Mouse (Mus musculus): ENCODE results near the gene Radil. TPM values are rescaled to one million over a fixed set of nuclear protein-coding genes. Genes with fewer than 3 reads are reported as not detected.
A peak's percentile ranks its signal among the peaks of the same experiment; 100 is the strongest.

The Radil gene
- total RNA-seq (2014; fragmentation: Nextera tagmentation) = not detected in 2 replicates
- total RNA-seq (2017) = not detected in 2 replicates

DNA sequence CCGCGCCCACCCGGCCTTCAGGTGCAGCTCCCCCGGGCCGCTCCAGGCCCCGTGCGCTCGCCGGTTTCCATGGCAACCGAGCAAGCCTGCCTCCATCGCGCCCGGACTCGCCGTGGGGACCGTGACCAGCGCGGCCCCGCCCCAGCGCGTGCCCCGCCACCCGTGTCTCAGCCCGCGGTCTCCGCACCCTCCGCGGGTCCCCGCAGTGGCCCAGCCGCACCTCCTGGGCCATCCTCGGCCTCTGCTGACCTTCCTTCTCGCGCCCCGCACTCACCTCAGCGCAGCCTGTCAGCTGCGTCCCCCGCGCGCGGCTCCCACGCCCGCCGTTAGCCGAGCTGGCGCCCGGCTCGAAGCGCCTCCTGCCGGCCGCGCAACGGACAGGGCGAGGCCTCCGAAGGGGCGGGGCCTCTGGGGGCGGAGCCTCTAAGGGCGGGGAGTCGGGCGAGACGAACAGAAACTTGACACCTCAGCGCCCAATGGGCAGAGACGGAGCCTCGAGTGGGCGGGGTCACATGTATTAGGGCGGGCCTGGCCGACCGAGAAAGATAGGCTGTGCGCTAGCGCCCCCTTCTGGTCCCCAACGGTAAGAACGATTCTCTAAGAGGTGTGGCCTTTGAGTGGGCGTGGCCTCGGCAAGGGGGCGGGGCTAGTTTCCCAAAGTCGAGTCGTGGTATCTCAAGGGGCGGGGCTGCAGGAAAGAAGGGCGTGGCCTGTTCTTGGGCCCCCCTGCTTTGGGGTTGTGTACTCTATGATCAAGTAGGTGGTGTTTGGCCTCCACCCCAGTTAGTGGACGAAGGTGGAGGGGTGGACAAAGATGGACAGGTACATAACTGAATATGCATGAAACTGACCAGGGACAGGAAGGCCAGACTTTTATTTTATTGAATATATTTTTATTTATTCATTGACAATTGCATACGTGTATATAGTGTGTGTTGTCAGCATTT lies at the start of gene Radil:
Radil (minus strand) TSS at position 393 of the 947 bp plus-strand sequence.
- ATAC-seq (replicated peaks; ENCODE audit: poor library complexity, severe bottlenecking) = peak; percentile 96

DNA sequence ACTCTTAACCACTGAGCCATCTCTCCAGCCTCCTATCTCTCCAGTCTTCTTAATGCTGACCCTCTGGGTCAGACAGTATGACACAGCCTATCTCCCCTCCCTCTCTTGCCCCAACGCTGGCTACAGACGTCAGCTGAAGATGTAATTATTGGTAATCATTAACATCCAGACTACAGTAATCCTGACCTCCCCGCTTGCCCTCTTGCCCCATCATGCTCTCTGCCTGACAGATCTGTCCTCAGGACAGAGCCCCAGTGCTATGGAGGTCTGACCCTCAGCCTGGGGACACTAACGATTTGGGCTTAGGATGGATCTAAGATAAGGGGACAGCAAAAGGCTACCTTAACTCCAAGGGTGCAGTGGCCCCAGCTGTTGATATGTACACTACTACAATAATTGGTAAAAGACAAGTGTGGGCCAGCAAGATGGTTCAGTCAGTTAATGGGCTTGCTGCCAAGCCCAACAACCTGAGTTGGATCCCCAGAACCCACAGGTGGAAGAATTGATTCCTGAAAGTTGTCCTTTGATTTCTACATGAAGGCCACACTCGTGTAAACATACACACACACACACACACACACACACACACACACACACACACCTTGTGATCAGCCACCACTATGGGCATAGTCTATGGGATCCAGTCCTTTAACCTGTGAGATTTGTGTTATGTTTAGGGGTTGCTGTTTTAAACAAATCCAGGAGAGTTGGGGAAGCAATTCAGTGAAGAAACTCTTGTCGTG lies 46.9 kb upstream of the Radil start:
- ATAC-seq (replicated peaks; ENCODE audit: poor library complexity, severe bottlenecking) = no peak

DNA sequence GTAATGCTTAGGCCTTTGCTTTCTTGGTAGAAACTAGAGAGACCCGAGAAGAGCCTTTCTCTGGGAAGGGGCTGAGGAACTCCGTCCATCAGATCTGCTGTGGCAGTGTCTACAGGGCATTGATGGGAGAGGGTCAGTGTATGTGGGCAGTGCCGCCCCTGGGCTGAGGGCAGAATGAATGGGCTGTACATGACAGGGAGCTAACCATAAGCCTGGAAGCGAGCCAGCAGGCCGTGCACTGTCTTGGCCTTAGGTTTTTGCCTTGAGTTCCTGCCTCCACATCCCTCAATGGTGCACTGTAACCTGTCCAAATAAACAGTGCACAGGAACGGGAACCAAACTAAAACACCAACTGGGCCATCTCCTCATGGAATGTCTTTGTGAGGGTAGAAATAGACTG lies 45.8 kb upstream of the Radil start:
- ATAC-seq (replicated peaks; ENCODE audit: poor library complexity, severe bottlenecking) = no peak

DNA sequence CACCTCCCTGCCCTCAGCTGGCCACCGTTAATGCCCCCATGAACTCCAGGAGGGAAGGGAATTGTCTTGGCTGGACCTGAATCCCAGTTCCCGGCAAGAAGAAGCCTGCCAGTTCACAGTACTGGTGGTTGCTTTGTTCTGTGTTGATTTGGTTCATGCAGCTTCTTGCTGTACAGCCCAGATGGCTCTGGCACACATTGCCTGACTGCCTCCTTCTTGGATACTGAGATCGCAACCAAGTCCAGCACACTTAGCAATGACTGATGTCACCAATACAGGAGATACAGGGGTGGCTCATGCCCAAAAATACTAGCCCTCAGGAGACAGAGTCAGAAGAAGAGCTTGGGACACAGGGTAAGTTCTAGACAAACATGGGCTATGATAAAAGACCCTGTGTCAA lies 44.8 kb upstream of the Radil start:
- ATAC-seq (replicated peaks; ENCODE audit: poor library complexity, severe bottlenecking) = no peak

DNA sequence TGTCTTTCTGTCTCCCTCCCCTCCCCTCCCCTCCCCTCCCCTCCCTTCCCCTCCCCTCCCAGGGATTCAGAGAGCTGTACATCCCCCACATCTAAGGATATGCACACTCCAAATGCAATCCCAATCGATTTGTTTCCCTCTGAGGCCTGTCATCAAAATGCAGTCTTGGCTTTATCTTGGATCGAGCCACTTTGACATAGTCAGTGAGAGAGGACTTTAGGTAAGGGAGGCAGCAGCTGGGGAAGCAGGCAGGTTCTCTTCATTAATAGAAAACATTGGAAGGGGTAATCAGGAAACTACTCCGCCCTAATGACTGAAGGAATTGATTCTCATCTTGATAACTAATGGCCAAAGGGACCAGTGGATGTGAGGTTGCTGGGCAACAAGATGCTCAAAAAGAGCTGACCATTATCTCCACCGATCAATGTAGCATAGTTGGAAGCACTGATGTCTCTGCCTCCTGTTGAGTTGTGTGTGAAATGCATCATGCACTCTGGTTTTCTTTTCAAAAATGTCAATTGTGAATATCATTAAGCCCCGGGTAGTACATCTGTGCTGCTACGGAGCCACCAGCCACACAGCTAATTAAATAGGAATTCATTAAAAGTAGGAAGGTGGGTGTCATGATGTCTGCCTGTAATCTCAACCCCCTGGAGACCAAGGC lies 40.2 kb upstream of the Radil start:
- ATAC-seq (replicated peaks; ENCODE audit: poor library complexity, severe bottlenecking) = no peak

DNA sequence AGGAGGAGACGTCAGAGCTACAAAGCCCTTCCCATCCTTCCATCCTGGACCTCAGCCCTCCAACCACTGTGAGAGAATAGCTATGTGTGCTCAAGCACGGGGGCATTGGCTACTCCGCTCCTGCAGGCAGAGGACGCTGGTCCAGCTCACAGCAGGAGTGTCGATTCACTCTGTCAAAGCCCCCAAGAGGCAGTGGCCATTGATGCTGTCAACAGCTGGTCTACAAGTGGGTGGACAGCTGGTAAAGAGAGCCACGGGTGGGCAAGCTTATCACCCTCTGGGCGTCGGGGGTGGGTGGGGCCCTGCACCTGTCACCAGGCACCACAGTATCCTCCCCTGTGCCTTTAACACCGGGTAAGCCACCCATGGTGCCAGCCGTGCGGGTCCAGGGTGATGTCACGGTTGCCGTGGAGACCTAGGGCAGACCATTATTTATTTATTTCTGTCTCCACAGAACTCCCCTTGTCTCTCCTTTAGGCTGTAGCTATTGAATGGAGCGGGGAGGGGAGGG lies 32.8 kb upstream of the Radil start:
- no peak for ATAC-seq (replicated peaks; ENCODE audit: poor library complexity, severe bottlenecking)

DNA sequence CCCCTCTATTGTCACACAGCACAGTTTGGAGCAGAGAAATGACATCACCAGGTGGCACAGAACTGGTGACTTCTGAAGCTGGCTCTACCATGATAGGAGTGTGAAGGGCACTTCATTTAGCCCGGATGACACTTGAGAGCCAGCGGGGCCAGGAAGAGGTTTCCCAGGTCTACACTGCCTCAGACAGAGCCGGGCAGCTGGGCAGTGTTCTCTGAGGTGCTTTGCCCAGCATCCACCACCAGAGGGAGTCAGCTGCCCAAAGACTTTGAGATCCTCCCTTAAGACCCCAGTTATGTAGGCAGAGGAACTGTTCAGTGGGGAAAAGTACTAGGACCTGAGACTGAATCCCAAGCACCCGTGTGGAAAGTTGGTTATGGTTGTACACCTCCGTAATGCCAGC lies 30.6 kb upstream of the Radil start:
- peak; percentile 79 for ATAC-seq (replicated peaks; ENCODE audit: poor library complexity, severe bottlenecking)

DNA sequence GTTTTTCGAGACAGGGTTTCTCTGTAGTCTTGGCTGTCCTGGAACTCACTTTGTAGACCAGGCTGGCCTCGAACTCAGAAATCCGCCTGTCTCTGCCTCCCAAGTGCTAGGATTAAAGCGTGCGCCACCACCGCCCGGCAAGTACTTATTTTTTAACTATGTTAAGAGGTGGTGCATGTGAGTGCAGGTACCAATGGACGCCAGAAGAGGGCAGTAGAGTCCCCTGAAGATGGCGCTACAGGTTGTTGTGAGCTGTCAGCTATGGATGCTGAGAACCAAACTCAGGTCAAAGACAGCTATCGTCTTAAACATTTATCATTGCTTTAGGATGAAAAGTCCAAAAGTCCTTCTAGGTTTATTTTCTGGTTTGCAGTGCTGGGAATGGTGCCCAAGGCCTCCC lies 27.3 kb upstream of the Radil start:
- no peak for ATAC-seq (replicated peaks; ENCODE audit: poor library complexity, severe bottlenecking)

DNA sequence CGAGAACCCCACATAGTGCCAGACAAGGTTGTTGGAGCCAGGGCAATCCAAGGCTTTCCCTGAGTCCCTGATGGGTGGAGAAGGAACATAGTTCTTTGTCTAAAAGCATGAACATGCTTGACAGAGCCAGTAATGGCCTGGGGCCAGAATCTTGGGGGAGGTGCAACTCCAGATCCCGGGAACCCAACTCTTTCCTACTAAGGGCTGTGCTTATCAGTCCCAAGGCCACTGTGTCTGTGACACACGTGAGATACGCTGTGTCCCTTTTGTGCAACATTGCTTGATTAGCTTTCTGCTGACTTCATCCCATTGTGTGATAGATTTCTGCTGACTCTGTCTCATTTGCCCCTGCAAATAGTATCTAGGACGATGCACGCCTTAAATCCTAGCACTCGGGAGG lies 25.9 kb upstream of the Radil start:
- ATAC-seq (replicated peaks; ENCODE audit: poor library complexity, severe bottlenecking) = no peak

DNA sequence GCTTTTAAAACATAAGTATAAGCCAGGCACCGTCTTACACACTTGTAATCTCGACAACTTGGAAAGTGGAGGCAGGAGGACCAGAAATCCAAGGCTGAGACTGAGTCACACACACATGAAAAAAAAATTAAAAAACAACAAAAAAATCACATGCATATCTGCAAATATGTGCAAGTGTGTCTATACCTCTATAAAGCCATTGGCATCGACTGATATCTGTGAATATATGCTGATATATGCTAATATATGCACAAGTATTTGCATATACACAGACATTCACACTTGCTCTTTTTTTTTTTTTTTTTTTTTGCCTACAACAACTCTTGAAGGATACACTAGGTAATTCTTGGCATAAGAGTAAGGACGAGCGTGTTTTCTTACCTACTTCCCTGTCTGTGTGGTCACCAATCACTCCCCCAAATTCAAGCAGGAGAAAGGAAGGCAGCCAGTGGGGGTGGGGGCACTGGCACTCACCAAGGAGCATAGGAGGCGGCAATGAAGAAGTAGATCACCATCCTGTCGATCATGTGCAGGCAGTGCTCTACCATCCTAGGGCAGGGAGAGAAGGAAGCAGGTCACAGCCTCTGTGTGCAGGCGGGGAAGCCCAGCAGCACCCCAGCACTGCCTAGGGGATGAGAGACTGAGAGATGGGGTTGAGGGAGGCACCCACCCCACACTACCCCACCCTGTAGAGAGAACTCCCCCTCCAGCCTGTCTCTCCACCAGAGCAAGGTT lies 23.6 kb upstream of the Radil start:
- no peak for ATAC-seq (replicated peaks; ENCODE audit: poor library complexity, severe bottlenecking)

DNA sequence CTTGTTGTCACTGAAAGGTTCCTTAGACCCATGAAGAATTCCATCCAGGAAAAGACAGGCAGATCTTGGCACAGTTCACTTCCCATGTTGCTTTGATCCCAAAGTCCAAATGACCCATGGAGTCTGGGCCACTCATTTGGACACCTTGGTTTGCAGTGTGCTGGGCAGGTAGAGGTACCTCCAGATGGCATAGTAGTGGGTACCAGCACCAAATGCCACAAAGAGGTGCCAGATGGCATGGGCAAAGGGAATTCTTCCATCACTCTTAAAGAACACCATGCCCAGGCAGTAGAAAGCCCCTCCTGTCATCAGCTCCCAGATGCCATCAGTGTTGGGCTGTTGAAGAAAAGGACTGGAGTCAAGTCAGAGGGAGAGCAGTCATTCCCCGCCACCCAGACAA lies 13.7 kb upstream of the Radil start:
- ATAC-seq (replicated peaks; ENCODE audit: poor library complexity, severe bottlenecking) = no peak

DNA sequence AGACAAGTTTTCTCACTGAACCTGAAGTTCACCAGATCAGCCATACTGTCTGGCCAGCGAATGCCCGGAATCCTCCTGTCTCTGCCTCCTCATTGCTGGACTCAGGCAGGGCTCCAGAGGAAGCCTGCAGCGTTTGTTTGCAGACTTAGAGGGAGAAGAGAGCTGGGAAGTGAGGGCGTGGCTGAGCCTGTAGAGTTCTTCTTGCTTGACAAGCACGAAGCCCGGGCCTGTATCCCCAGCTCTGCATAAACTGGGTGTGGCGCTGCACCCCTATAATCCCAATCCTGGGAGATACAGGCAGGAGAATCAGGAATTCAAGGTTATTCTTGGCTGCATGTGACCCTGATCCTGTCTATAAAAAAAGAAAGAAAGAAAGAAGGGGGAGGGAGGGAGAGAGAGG lies 9.4 kb upstream of the Radil start:
- no peak for ATAC-seq (replicated peaks; ENCODE audit: poor library complexity, severe bottlenecking)

DNA sequence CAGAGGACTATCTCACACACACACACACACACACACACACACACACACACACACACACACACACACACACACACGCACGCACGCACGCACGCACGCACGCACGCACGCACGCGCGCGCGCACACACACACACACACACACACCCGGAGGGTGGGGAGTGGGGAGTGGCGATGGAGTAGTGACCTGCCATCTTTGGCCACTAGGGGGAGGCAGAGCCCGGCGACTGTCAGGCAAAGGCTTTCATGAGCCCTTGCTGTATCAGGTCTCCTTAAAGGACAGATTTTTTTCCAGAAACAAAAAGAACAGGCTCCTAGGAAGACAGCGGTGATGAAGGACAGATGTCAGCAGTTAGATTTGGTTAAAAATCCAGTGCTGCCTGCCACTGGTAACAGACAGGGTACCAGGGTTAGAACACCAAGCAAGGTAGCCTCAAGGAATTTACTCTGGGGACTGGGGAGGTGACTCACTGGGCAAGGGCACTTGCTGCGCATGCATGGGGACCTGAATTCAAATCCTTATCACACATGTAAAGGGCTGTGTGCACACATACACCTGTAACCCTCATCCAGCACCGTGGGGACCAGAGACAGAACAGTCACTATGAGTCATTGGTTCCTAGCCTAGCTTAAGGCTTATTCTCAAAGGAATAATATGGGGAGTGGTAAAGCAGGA lies 6.6 kb upstream of the Radil start:
- peak; percentile 86 for ATAC-seq (replicated peaks; ENCODE audit: poor library complexity, severe bottlenecking)

DNA sequence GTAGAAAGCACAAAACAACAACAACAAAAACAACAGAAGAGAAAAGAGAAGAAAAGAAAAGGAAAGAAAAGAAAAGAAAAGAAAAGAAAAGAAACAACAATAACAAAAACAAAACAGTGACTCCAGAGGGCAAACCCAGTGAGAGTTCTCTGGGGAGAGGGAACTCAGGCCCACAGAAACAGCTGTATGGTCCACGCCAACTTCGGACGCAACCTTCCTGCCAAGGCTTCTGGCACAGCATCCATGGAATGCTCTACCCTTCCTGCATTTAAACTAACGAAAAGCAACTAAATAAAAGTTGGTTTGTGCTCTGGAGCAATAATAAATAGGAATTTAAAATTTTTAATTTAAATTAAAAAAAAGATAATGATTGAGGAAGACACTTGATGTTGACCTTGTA lies 5.8 kb upstream of the Radil start:
- ATAC-seq (replicated peaks; ENCODE audit: poor library complexity, severe bottlenecking) = no peak

DNA sequence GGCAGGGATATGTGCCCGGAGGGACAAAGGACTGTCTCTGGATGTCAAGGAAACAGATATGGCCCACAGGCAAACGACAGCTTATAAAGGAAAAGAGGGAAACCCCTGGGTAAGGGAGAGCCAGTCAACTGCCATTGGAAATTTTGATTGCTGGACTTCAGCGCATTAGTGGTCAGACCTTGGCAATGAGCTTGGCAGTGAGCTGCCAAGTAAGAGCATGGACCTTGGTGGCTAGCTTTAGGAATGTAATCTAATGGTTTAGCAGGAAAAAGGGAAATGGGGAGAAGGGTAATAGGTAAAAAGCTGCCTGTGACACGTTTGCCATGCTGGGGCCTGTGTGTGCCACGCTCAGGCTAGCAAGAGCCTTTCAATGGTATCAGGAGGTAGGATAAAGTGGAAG lies 5.0 kb upstream of the Radil start:
- no peak for ATAC-seq (replicated peaks; ENCODE audit: poor library complexity, severe bottlenecking)

DNA sequence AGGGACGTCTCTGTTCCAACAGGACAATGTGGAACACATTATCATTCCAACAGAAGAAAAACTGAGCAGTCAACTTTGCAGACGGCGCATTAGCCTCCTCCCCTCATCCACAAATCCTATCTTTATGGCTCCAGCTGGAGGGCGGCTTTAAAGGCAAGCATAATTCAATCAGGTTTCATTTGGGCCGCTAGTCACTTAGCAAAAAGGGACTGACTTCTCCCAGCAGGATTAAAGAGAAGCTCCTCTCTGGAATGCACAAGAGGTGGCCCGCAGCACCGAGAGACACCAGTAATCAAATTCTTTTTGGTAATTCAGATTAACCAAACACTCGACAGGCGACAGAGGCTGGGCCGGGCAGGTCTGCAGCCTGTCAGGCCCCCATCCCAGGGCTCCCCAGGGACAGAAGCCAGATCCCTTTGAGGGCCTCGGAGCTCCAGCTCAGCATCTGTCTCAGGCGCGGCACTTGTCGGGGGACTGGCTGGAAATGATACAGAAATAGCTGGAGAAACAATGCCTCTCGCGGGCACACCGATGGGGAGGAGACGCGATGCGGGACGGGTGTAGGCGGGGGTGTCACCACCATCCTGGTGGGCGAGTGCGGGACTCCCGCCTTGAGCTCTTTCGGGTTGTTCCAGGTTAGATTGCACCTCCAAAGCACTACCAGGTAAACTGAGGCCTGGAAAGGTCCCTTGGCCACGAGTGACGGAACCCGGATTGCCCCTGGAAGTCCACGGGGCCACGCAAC lies 765 bp downstream of the Radil start:
- no peak for ATAC-seq (replicated peaks; ENCODE audit: poor library complexity, severe bottlenecking)

DNA sequence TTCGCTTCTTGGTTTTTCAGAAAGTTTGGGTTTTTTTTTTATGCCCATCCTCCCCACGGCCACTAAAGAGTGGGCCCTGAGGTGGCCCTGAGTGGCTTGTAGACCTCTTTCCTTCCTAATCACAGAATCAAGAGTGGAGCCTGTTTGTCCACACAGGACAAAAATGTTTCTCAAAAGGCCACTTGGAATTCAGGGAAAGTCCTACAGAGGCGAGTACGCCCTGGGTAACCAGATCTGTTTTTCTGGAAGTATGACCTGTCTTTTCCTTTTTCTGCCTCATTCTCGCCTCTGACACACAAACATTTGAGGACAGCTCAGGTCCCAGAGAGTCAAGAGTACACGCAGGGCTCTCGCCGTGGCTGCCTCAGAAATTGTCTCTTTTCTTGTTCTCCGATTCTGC lies 1.5 kb downstream of the Radil start:
- no peak for ATAC-seq (replicated peaks; ENCODE audit: poor library complexity, severe bottlenecking)

DNA sequence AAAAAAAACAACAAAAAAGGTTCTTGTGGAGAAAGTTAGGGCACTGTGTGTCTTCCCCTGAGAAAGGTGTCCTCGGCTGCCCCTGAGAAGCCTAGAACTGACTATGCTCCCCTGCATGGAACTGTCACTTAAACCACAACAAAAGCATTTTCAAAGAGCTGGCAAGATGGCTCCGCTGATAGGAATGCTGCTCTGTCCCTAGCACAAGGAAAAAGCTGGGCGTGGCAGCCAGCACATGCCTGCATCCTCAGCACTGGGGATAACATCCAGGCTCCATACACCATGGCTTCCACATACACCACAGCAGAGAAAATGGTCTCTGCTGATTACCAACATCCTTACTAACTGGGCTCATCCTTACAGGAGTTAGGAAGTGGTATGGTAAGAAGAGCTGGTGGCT lies 3.8 kb downstream of the Radil start:
- no peak for ATAC-seq (replicated peaks; ENCODE audit: poor library complexity, severe bottlenecking)

DNA sequence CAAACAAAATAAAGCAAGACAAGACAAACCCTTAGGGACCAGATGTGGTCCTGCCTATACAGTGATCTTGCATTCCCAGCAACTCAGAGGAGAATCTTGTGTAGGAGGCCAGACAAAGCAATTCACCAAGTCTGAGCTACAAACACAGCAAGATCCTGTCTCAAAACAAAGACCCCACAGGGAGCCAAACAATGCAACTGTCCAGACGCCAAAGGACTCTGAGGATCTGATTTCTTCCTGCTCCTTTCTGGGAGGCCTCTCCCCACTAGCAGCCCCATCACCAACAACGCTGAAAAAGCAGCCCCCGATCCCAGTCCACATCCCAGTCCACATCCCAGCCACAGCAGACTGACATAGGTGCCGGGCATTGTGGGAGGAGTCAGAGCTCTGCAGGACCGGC lies 4.6 kb downstream of the Radil start:
- ATAC-seq (replicated peaks; ENCODE audit: poor library complexity, severe bottlenecking) = no peak
